Mouse (Mus musculus): ENCODE data around the gene Il17rc.

The Il17rc gene

DNA sequence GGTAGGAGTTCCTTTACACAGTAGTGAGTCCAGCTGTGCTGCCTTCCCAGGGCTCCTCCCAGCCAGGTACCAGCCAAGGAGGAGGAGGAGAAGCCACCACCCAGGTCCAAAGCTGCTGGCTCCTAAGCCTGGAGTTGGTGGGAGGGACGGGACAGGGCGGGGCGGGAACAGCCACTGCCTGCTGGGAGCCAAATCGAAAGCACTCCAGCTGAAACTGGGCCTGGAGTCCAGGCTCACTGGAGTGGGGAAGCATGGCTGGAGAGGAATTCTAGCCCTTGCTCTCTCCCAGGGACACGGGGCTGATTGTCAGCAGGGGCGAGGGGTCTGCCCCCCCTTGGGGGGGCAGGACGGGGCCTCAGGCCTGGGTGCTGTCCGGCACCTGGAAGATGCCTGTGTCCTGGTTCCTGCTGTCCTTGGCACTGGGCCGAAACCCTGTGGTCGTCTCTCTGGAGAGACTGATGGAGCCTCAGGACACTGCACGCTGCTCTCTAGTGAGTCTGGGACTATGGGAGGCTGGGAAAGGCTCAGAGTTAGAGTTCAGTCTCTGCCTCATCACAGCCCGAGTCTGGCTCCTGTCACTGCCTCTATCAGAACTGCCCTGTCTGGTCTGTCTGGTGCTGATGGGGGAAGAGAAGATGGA is at the start of gene Il17rc:
Gene Il17rc, plus strand, starts transcription at position 131 of the 640 bp plus-strand sequence.
- DNase-seq (ENCODE audit: low spot score in 2 of 2) = no peak

DNA sequence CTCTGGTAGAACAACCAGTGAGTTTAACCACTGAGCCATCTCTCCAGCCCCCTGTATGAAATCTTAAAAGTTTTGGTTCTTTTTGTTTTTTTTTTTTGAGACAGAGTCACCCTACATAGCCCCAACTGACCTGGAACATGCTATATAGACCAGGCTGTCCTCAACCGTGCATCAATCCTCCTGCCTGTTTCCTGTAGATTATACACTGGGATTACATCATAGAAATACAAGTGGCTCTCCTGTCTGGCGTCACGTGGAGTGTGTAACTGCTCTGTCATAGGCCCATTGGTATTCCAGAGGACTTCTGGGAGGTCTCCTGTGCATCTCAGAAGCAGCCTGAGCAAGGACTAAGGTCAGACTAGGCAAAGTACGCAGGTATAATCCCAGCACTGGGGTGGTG is 48.2 kb upstream of the Il17rc start:
- DNase-seq (ENCODE audit: low spot score in 2 of 2) = no peak

DNA sequence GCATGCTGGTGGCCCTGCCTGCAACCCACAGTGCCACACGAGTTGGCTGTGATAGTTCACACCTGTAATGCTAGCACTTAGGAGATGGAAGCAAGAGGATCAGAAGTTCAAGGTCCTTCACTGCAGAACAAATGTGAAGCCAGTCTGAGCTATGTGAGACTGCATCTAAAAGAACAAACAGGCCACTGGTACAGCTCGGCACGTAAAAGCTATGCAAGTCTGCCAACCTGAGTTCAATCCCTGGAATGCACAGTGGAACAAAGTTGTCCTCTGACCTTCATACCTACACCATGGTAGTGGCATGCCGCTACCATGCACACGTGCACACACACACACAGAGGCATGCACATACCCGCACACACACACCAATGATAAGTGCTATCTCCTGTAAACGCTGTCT is 47.0 kb upstream of the Il17rc start:
- DNase-seq (ENCODE audit: low spot score in 2 of 2) = no peak

DNA sequence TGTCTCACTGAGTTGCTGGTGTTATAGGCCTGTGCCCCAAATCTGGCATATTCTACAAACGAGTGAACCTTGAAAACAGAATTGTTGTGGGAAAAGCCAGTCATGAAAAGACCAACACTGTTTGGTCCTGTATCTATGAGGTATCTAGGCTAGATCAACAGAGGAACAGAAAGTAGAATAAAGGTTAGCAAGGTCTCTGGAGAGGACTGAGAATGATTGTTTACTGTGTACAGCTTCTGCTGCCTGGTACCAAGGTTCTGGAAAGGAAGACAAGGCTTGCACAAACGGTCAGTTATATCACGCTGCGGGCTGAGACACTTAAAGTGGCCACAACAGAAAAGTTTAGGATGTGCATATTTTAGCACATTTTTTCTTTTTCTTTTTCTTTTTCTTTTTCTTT is 44.5 kb upstream of the Il17rc start:
- DNase-seq (ENCODE audit: low spot score in 2 of 2) = no peak

DNA sequence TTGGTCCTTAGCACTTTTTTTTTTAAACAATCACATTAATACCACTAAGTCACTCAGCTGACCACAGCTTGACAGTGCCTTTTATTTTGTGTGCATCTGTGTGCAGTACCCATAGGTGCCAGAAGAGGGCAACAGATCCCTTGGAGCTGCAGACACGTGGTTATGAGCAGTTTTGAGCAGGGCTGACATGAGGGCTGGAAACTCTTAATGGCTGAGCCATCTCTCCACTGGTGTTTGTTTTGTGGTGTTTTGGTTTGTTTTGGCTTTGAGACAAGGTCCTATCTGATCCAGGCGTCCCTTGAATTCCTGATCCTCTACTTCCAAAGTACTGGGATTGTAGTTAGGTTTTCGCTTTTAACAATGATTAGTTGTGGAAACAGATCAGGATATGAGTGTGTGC is 43.8 kb upstream of the Il17rc start:
- no peak for DNase-seq (ENCODE audit: low spot score in 2 of 2)

DNA sequence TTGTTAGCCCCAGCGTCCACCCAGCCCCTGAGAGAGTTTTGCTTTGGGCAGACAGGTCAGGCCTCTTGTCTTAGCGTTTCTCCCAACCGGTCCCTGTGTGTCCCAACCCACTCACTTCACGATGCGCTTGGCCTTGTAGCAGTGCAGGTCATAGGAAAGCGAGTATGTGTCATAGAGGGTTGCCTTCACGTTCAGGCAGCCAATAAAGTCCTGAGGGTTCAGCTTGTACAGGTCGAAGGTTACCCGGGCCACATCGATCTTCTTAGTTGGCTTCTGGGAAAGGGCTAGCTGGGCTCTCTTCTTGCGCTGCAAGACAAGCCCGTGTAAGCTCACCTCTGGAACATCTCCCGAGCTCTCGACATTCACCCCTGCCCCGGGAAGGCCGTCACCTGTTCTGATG is 43.2 kb upstream of the Il17rc start:
- DNase-seq (ENCODE audit: low spot score in 2 of 2) = no peak

DNA sequence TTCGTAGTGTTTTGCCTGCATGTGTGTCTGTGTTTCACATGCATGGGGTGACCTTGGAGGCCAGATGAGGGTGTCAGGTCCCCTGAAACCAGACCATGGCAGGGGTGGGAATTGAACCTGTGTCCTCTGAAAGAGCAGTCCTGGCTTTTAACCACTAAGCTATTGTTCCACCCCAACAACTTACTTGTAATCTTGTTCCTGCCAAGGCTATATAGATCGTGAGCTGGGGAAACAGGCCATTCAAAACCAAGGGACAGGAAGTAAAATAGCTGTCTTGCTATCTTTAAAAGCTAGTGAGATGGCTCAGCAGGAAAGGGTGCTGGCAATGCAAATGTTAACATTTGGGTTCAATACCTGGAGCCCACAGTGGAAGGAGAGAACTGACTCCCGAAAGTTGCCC is 41.3 kb upstream of the Il17rc start:
- DNase-seq (ENCODE audit: low spot score in 2 of 2) = no peak

DNA sequence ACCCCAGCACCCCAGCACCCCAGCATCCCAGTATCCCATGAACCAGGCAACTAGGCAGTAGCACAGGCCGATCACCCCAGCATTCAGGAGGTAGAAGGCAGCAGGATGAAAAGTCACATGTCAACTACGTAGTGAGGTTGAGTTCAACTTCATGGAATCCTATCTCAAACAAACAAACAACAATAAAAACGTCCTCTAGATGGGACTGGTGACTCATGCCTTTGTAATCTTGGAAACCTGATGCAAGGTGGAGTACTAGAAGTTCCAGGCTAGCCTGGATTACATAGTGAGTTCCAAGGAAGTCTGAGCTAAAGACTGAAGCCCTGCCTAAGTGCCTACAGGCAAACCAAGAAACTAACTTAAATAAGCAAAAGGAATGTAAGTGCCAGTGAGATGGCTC is 40.4 kb upstream of the Il17rc start:
- DNase-seq (ENCODE audit: low spot score in 2 of 2) = no peak

DNA sequence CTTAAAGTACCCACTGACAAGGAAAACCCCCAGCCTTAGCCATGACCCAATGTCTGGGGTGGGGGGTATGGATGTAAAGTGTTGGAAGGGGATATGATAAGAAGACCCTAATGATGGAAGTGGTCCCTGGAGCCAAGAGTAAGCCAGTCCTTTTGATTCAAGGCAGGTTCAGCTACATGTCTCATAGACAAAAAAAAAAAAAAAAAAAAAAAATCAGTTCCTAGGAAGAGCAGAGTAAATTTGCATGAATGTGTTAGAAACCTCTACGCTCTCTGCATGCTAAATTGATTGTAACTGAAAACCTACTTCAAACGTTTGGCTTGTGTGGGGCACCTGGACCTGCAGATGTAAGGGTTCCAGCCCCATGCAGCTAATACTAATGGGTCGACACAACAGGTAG is 39.4 kb upstream of the Il17rc start:
- no peak for DNase-seq (ENCODE audit: low spot score in 2 of 2)

DNA sequence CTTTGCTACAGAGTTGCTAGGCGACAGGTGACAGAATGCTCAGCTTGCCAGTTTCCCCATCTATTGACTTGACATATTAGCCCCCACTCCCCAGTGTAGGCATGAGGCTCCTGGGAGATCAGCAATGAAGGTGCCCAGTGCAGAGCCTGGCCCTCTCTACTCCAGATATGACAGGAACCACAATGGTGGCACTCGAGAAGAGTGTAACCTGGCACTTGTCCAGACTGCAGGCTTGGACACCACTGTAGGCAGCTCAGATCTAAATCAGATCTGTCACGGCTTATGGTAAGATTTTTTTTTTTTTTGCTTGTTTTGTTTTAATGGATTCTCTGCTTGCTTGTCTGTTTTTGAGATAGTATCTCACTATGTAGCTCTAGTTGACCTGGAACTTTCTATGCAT is 37.6 kb upstream of the Il17rc start:
- no peak for DNase-seq (ENCODE audit: low spot score in 2 of 2)

DNA sequence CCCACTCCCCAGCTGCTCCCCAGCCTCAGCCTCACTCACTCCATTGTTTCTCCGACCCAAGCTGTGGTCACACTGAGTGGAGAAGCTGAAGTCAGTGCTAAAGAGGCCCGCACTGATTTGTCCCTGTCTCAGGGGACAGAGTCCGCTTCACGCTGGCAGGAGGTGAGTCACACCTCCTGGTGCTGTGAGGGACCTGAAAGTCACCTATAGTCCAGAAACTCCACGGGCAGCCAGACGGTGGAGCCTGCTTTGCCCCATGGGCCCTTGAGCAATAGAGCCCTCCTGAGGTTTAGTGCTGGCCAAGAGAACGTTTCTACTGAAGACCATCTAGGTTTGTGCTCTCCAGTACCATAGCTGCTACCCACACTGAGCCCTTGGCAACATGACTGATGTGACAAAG is 36.5 kb upstream of the Il17rc start:
- no peak for DNase-seq (ENCODE audit: low spot score in 2 of 2)

DNA sequence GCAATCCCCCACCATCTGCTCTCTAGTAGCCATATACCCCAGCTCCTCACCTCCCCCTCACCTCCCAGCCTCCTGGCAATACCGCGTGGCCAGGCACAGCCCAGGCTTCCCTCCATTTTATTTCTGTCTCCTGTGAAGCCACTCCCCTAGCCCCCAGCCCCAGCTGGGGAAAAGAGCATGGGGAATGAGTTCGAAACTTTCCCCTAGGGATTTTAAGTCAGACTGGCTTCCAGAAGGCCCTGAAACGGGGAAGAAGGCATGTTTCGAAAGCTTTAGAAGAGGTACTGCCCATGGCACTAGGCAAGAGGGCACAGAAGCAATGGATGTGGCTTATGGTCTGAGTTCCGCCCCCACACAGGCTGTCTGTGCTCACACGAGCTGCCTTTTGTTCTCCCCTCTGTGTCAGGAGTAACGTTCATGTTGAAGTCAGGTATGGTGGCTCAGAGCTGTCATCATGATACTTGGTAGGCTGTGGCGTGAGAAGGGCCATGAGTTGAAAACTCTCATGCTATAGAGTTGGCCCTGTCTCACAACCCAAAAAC is 35.5 kb upstream of the Il17rc start, which contains the start of gene Cidec:
Gene Cidec, minus strand, starts transcription at position 97 of the 542 bp plus-strand sequence.
- DNase-seq (ENCODE audit: low spot score in 2 of 2) = no peak

DNA sequence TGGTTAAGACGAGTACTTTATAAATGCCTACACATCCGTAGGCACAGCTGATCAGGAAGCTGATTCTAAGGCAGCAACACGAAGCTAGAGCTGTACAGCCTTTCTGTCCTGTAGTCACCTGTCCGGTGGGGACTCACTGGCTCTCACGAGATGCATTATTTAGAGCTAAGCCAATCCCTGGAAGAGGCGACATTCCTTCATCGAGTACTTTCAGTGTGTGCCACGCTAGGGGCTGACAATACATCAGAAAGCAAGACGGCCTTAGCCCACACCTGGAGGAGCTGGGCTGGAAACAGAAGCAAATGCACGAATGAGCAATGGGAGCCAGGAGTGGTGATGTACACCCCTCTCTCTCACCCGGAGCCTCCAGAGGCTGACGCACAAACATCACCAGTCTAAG is 34.1 kb upstream of the Il17rc start:
- no peak for DNase-seq (ENCODE audit: low spot score in 2 of 2)

DNA sequence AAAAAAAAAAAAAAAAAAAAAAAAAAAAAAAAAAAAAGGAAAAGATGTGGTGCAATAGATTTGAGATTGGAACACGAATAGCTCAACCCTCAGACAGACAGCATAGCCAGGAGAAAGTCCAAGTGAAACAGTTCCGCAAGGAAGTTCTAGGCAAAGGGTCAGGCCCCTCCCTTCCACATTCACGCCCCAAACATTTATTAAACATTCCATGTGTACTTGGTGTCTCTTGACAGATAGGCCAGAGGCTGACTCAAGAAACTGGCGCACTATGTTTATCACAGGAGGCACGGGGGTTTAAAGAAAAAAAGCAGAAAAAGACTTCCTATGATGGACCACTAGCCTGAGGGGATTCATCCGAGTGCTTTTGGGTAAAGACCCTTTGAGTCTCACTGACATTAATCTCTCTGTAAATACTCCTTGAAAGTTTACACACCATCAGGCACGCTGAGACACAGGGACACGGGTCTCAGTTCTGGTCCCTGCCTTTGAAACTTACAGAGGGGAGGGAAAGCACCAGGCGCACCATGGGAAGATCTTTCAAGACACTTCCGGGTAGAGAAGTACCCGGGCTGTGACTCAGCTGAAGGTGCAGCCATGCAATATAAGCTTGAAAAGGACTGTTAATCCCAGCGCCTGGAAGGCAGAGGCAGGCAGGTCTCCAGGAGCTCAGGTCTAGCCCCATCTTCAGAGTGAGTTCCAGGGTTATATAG is 32.4 kb upstream of the Il17rc start:
- no peak for DNase-seq (ENCODE audit: low spot score in 2 of 2)

DNA sequence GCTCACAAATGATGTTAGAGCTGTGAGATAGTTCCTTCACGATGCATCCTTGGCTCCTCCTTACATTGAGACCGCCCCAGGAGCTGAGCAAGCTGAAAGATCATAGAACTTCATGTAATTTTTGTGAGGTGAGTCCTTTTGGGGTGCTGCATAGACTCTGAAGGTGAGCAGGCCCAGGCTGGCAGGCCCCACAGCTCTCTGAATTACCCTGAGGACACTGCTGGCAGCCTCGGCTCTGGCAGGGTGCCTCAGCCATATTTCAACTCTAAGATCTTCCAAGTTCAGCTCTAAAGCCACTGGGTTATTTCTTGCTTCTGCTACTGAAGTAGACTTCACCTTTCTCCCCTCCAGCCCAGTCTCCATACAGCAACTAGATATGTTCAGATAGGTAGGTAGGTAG is 30.5 kb upstream of the Il17rc start:
- no peak for DNase-seq (ENCODE audit: low spot score in 2 of 2)

DNA sequence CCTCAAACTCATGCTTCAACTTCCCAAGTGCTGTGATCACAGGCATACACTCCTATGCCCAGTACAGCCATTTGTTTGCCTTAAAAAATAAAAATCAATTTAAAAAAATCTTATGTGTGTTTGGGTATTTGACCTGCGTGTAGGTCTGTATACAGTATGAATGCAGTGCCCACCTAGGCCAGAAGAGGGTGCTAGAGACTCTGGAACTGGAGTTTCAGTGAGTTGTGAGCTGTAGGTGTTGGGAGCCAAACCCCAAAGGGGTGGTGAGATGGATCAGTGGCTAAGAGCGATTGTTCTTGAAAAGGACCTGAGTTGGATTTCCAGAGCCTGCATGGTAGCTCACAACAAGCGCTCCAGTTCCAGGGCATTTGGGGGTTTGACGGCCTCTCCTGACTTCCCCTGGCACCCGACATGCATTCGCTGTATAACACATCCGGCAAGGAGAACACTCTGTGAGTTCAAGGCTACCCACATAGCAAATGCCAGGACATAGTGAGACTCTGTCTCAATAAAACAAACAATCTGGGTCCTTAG is 30.0 kb upstream of the Il17rc start:
- DNase-seq (ENCODE audit: low spot score in 2 of 2) = peak; percentile 21 to 51

DNA sequence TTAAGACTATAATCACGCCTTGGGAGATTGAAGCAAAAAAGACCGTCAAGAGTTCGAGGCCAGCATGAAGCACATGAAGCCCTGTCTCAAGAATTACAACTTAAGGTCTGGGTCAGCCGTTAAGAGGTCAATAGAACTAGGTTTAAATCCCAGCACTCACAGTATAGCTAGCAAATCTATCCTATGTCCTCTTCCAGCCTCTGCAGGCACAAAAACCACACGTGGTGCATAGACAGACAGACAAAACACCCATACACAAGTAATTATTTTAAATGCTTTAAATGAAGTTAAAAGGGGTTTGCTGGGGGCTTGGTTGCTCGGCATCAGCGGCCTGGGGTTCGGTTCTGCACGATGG is 29.2 kb upstream of the Il17rc start:
- DNase-seq (ENCODE audit: low spot score in 2 of 2) = no peak

DNA sequence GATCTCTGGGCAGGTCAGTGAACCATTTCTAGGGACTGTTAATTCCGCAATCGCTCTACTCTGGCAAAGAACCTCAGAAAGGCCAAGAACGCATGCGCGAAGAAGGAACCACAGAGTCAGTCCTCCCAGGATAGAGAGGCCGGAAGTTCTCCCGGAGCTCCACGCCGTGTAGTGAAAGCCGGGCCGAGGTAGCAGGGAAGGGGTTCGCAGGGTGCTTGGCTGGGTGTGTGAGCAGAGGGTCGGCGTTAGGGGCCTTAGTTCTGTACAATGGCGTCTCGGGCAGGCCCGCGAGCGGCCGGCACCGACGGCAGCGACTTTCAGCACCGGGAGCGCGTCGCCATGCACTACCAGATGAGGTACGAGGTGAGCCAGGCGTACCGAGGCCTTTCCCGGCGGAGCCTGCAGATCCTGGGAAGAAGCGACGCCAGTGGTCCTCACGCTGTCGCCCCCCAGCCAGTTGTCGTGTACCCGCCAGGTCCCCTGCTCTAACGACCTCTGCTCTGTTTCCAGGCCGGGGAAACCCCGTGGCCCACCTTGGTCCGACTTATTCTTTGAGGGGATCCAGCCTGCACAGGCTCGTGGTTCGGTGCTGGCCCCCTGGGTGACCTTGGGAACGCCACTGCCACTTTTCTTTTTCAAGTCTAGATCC is 28.7 kb upstream of the Il17rc start, which contains the start of gene Jagn1:
Gene Jagn1, plus strand, starts transcription at position 128 of the 649 bp plus-strand sequence.
- DNase-seq (ENCODE audit: low spot score in 2 of 2) = peak; percentile 77 to 83

DNA sequence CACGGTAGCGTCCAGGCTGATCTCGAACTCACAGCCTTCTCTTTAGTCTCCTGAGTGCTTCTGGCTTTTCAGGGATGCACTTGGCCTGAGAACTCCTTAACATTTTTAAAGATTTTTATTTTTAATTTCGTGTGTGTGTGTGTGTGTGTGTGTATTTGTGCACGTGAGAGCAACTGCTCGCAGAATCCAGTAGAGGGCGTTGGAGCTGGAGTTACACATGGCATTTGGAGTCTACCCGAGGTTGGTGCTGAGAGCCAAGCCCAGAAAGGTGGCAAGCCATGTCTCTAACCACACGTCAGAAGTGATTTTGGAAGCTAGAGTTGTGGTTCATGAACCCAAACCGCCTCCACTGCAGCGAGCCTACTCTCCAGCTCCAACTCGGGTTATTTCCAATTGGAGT is 28.1 kb upstream of the Il17rc start:
- DNase-seq (ENCODE audit: low spot score in 2 of 2) = no peak

DNA sequence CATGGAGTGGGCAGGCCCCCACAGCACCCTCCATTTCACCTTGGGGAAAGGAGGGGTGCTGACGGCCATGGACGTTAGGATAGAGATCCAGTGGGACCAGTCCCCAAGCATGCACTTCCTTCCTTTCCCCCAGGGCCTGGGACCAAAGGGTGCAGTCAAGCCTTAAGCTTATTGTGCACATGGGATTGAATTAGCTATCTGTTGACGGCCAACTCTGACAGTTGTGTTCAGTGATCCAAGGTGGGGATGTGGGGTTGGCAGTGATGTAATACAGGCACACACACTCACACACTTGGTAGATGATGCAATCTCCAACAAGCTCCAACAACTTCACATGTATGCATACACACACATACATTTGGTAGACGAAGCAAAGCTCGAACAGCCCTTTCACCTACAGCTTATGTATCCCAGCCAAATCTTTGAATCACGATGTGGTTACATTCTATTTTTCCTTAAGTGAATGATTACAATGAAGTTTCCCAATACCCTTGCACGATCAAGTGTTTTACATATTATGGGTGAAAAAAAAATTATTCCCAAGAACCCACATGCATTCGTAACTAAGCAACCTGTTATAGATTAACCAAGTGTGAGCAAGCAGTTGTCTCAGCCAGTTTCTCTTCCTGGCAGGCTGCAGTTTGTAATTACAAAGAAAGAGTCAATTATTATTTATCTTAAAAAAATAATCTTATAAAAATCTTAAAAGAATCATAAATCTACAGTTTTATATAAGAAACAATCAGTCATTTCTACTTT is 26.8 kb upstream of the Il17rc start:
- DNase-seq (ENCODE audit: low spot score in 2 of 2) = no peak

DNA sequence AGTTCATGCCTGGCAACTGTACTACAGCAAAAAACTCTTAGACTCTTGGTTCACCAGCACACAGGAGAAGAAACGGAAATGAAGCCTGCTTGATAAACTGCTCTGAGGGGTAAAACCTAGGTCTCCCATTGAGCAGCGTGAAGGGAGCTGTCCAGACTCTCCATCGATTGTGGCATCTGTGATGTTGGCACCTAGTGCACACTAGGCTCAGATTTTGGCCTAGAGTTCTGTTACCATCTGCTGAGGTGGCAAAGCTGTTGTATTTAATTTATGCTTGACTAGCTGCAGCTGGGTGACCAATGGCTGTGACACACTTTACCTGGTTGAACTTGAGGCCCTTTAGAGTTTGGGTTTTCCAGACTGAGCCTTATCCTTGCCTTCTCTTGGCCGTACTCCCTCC is 23.6 kb upstream of the Il17rc start:
- no peak for DNase-seq (ENCODE audit: low spot score in 2 of 2)

DNA sequence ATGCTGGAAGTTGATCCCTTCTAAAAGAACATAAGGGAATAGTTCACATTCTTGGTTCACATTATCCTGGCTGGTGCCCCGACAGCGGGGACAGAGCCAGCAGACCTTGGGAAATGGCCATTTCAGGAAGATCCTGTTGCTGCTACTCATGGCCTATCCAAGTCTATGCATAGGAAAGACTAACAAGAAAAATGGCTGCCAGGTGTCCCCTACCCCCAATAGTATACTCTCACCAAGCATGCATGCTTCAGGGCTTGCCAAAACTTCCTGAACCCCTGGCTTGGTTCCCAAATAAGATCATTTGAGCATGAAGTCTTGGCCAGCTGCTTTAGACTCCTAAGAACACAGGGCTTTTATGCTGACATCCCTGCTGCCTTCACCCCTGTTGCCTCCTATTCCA is 19.4 kb upstream of the Il17rc start:
- DNase-seq (ENCODE audit: low spot score in 2 of 2) = no peak
